Mouse (Mus musculus): ENCODE results near the gene Cib4.

The Cib4 gene

GRCm38 (mm10) chr5:30442196-30442595, 103.4 kb downstream of the Cib4 start:
- no peak for DNase-seq (ENCODE audit: low spot score in 2 of 2)

GRCm38 (mm10) chr5:30440308-30440906, 105.2 kb downstream of the Cib4 start:
- DNase-seq (ENCODE audit: low spot score in 2 of 2) = no peak

- no peak for DNase-seq (ENCODE audit: low spot score in 2 of 2)
Observed at GRCm38 (mm10) chr5:30438931-30439330, 106.7 kb downstream of the Cib4 start.
